Mouse (Mus musculus): ENCODE measurements around the gene Oas1d. TPM values are rescaled to one million over a fixed set of nuclear protein-coding genes. Genes with fewer than 3 reads are reported as not detected.
"Not testable (repeated sequence)": the region's sequence is repeated elsewhere in the genome, so short reads cannot be mapped to it uniquely, and the experiment has no call there.

Oas1d gene
- polyA plus RNA-seq, 1 experiment from 2014 or later, result not detected

- not testable (repeated sequence) for H3K36me3 ChIP-seq (ENCODE audit: control insufficient read depth, insufficient read depth, low read length); H3K4me3 ChIP-seq (replicated peaks; ENCODE audit: low read length); H3K4me2 ChIP-seq (ENCODE audit: low read depth, low read length); H3K9me3 ChIP-seq (replicated peaks; ENCODE audit: control insufficient read depth, low read length); H3K9ac ChIP-seq (ENCODE audit: low read length); H3K27ac ChIP-seq (ENCODE audit: low read length); H3K27me3 ChIP-seq (ENCODE audit: control insufficient read depth, insufficient read depth, low read length); ATAC-seq (ENCODE audit: insufficient read depth, low FRiP score); H3K4me1 ChIP-seq (ENCODE audit: control insufficient read depth, insufficient read depth, low read length)
- WGBS, result 90% methylated on average over 6 of the region's 6 CpGs
These were observed 32.7 kb upstream of the Oas1d start for GRCm38 (mm10) chr5:120881681-120882080.

DNA sequence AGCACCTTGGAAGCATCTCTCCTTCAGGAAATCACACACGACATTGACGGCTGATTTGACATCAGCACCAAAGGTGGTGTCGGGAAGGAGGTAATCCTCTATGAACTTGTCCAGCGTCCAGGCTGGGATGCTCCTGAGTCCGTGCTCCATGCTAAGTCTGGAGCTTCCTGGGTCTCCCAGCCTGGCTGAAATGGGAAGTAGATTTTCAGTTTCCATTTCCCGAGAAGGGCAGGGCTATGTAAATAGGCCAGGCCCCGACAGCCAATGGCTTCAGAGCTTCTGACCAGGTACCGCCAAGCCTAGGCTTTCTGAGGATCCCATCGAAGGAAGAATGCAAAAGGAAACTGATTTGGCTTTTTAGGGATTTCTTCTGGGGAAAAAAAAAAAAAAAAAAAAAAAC, 26.9 kb upstream of the Oas1d start, which contains the start of gene Oas1g:
TSS of gene Oas1g (minus strand) at position 201 of the 400 bp plus-strand sequence.
- H3K4me2 ChIP-seq (ENCODE audit: low read depth, low read length), result 0 out of 2 replicates have a peak within 1 kb of the TSS, but pooled peaks have one; percentile 12

DNA sequence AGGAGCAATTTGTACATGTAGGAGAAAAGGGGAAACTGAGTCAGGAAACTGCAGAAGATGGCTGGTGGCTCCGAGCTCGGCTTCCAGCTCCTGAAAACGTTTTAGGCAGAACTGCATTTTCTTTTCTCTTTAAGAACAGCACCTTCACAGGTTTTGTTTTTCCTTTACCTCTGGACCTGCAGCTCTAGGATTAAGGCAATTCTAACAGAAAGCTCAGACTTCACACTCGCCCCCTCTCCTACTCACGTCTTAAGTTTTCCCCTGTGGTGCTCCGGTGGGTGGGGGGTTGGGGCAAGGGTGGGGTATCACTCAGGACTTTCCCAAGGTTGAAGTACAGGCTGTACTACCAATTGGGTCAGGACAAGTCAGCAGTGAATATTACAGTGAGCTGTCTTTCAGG, 26.5 kb upstream of the Oas1d start:
- ATAC-seq (ENCODE audit: insufficient read depth, low FRiP score), result no peak
- Histone ChIP-seq H3K9ac (ENCODE audit: low read length) (no peak overlapping the region), H3K36me3 (ENCODE audit: control insufficient read depth, insufficient read depth, low read length) (no peaks in the 10 kb centered on the region), H3K27me3 (ENCODE audit: control insufficient read depth, insufficient read depth, low read length) (no peaks in the 10 kb centered on the region), H3K9me3 (replicated peaks; ENCODE audit: control insufficient read depth, low read length) (no peaks in the 10 kb centered on the region), H3K4me1 (ENCODE audit: control insufficient read depth, insufficient read depth, low read length) (no peaks in the 10 kb centered on the region), H3K27ac (ENCODE audit: low read length) (no peak overlapping the region), H3K4me3 (replicated peaks; ENCODE audit: low read length) (no peak overlapping the region), H3K4me2 (ENCODE audit: low read depth, low read length) (0 out of 2 replicates have a peak overlapping the region, but pooled peaks have one; percentile 12)
- 45% methylated on average over 6 of the region's 6 CpGs for WGBS

More for the DNA sequence above, 26.9 kb upstream of the Oas1d start, which contains the start of gene Oas1g:
- WGBS, result 20% methylated on average over 5 of the region's 9 CpGs
- not testable (repeated sequence) for ATAC-seq (ENCODE audit: insufficient read depth, low FRiP score); H3K36me3 ChIP-seq (ENCODE audit: control insufficient read depth, insufficient read depth, low read length); H3K9me3 ChIP-seq (replicated peaks; ENCODE audit: control insufficient read depth, low read length); H3K4me3 ChIP-seq (replicated peaks; ENCODE audit: low read length); H3K27me3 ChIP-seq (ENCODE audit: control insufficient read depth, insufficient read depth, low read length); H3K4me1 ChIP-seq (ENCODE audit: control insufficient read depth, insufficient read depth, low read length); H3K9ac ChIP-seq (ENCODE audit: low read length); H3K27ac ChIP-seq (ENCODE audit: low read length)

DNA sequence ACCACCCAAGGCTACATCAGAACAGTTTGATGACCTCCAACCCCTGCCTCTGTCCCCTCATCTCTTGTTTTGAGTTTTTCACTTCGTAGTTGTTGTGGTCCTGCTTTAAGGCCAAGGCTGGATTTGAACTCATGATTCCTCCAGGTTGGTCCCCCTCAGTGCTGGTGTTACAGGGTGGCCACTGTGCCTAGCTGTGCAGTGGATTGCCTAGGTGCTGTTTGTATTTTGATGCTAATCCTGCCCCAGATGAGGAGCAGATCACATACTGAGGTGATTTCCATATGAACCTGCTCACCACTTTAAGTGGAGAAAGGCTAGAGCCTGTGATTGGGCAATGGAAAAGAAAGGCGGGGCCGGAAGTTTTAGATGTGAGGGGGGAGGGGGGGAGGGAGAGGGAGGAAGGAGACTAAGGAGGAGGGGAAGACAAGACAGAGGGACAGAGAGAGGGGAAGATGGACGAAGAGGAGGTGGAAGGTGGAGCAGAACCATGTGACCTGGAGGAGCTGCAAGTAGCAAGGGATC, 26.0 kb upstream of the Oas1d start:
- not testable (repeated sequence) for ATAC-seq (ENCODE audit: insufficient read depth, low FRiP score); H3K9me3 ChIP-seq (replicated peaks; ENCODE audit: control insufficient read depth, low read length); H3K27me3 ChIP-seq (ENCODE audit: control insufficient read depth, insufficient read depth, low read length); H3K4me2 ChIP-seq (ENCODE audit: low read depth, low read length); H3K9ac ChIP-seq (ENCODE audit: low read length); H3K27ac ChIP-seq (ENCODE audit: low read length); H3K4me3 ChIP-seq (replicated peaks; ENCODE audit: low read length); H3K4me1 ChIP-seq (ENCODE audit: control insufficient read depth, insufficient read depth, low read length); H3K36me3 ChIP-seq (ENCODE audit: control insufficient read depth, insufficient read depth, low read length)
- WGBS, result 37% methylated on average over 4 of the region's 4 CpGs

- Histone ChIP-seq H3K4me3 (replicated peaks; ENCODE audit: low read length) (no peak overlapping the region), H3K4me2 (ENCODE audit: low read depth, low read length) (no peak overlapping the region), H3K9me3 (replicated peaks; ENCODE audit: control insufficient read depth, low read length) (no peaks in the 10 kb centered on the region), H3K36me3 (ENCODE audit: control insufficient read depth, insufficient read depth, low read length) (no peaks in the 10 kb centered on the region), H3K27ac (ENCODE audit: low read length) (no peak overlapping the region), H3K27me3 (ENCODE audit: control insufficient read depth, insufficient read depth, low read length) (no peaks in the 10 kb centered on the region), H3K4me1 (ENCODE audit: control insufficient read depth, insufficient read depth, low read length) (no peaks in the 10 kb centered on the region), H3K9ac (ENCODE audit: low read length) (no peak overlapping the region)
- WGBS, result 77% methylated on average over 2 of the region's 2 CpGs
- no peak for ATAC-seq (ENCODE audit: insufficient read depth, low FRiP score)
These were observed 24.3 kb upstream of the Oas1d start for GRCm38 (mm10) chr5:120890026-120890425.

DNA sequence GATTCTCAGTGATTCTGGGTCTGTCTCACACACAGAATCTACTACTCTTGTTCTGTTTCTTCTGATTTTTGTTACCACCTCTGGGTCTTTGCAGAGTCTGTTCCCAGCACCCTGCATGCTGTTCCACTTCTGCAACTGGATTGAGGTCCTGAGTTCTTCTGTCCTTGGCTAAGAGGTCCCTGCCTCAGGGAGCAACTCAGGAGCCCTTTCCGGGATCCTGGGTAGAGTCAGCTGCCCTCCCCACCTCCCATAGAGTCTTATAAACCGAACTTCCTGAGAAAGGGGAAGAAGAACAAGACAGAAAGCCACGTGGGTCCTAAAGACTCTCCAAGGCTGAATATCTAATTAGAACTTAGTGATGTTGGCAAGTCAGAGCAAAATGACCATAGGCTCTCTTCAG, 23.3 kb upstream of the Oas1d start:
- no peak overlapping the region for H3K4me3 ChIP-seq (replicated peaks; ENCODE audit: low read length)
- H3K9me3 ChIP-seq (replicated peaks; ENCODE audit: control insufficient read depth, low read length), result no peaks in the 10 kb centered on the region
- H3K4me2 ChIP-seq (ENCODE audit: low read depth, low read length), result no peak overlapping the region
- H3K27ac ChIP-seq (ENCODE audit: low read length), result no peak overlapping the region
- H3K9ac ChIP-seq (ENCODE audit: low read length), result no peak overlapping the region
- H3K27me3 ChIP-seq (ENCODE audit: control insufficient read depth, insufficient read depth, low read length), result no peaks in the 10 kb centered on the region
- ATAC-seq (ENCODE audit: insufficient read depth, low FRiP score), result no peak
- no peaks in the 10 kb centered on the region for H3K36me3 ChIP-seq (ENCODE audit: control insufficient read depth, insufficient read depth, low read length)
- no peaks in the 10 kb centered on the region for H3K4me1 ChIP-seq (ENCODE audit: control insufficient read depth, insufficient read depth, low read length)
- 42% methylated on average over 3 of the region's 3 CpGs for WGBS

DNA sequence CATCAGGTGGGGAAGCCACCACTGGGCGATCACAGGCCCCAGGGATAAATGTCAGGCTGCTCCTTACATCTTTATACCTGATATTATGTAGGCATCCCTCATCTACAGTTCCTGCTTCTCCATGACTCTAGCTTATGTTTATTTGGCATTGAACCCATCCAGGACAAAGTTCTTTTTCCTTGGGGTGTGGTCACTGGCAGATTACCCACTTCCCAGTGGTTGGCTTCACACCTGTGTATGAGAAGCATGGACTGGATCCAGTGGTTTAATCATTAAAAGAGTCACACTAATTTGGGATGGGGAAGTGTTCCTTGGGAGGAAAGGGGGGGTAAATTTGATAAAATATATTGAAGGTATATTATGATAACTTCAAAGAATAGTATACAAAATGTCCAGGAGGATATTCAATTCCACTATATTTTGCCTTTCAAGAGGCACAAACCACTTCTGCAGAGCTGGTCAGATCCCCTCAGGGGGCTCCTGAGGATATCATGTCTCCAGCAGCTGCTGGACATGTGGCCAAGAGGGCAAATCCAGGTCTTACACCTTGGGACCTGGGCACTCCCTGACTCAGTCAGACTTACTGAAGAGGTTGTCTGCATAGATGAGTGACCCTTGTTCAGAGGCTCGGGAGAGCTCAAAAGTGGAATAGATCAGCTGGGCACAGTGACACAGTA, 22.6 kb upstream of the Oas1d start:
- H3K9me3 ChIP-seq (replicated peaks; ENCODE audit: control insufficient read depth, low read length); H3K36me3 ChIP-seq (ENCODE audit: control insufficient read depth, insufficient read depth, low read length); H3K4me2 ChIP-seq (ENCODE audit: low read depth, low read length); H3K27me3 ChIP-seq (ENCODE audit: control insufficient read depth, insufficient read depth, low read length); H3K4me3 ChIP-seq (replicated peaks; ENCODE audit: low read length); H3K9ac ChIP-seq (ENCODE audit: low read length); H3K4me1 ChIP-seq (ENCODE audit: control insufficient read depth, insufficient read depth, low read length); H3K27ac ChIP-seq (ENCODE audit: low read length); ATAC-seq (ENCODE audit: insufficient read depth, low FRiP score): not testable (repeated sequence)
- 73% methylated on average over 2 of the region's 2 CpGs for WGBS

DNA sequence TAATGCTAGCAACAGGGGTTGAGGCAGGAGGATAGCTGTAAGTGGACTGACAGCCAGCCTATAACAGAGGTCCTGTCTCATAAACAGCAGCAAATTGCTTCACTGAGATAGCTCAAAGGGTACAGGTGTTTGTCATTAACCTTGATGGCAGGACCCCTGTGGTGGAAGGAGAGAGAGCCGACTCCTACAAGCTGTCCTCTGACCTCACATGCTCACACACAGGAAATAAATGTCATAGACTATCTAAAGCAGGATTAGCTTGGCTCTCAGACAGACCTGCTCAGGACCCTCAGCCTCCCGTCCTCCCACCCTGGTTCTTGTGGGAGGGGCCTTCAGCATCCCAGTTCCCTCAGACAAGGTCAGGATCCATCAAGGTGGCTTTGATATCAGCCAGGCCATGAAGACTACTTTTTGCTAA, 22.1 kb upstream of the Oas1d start:
- WGBS, result 54% methylated on average over 2 of the region's 2 CpGs
- H3K27ac ChIP-seq (ENCODE audit: low read length), result no peak overlapping the region
- no peaks in the 10 kb centered on the region for H3K9me3 ChIP-seq (replicated peaks; ENCODE audit: control insufficient read depth, low read length)
- H3K36me3 ChIP-seq (ENCODE audit: control insufficient read depth, insufficient read depth, low read length), result no peaks in the 10 kb centered on the region
- H3K9ac ChIP-seq (ENCODE audit: low read length), result no peak overlapping the region
- H3K4me2 ChIP-seq (ENCODE audit: low read depth, low read length), result no peak overlapping the region
- H3K4me1 ChIP-seq (ENCODE audit: control insufficient read depth, insufficient read depth, low read length), result no peaks in the 10 kb centered on the region
- no peak overlapping the region for H3K4me3 ChIP-seq (replicated peaks; ENCODE audit: low read length)
- ATAC-seq (ENCODE audit: insufficient read depth, low FRiP score), result no peak
- no peaks in the 10 kb centered on the region for H3K27me3 ChIP-seq (ENCODE audit: control insufficient read depth, insufficient read depth, low read length)

- not testable (repeated sequence) for H3K4me2 ChIP-seq (ENCODE audit: low read depth, low read length); H3K36me3 ChIP-seq (ENCODE audit: control insufficient read depth, insufficient read depth, low read length); H3K27ac ChIP-seq (ENCODE audit: low read length); ATAC-seq (ENCODE audit: insufficient read depth, low FRiP score); H3K27me3 ChIP-seq (ENCODE audit: control insufficient read depth, insufficient read depth, low read length); H3K4me1 ChIP-seq (ENCODE audit: control insufficient read depth, insufficient read depth, low read length); H3K9me3 ChIP-seq (replicated peaks; ENCODE audit: control insufficient read depth, low read length); H3K4me3 ChIP-seq (replicated peaks; ENCODE audit: low read length); H3K9ac ChIP-seq (ENCODE audit: low read length)
- WGBS, result 94% methylated on average over 4 of the region's 4 CpGs
These were observed 20.5 kb upstream of the Oas1d start for GRCm38 (mm10) chr5:120893866-120894265.
